8 mouse cellular contexts compared by ENCODE assay signal in the genomic region with DNA sequence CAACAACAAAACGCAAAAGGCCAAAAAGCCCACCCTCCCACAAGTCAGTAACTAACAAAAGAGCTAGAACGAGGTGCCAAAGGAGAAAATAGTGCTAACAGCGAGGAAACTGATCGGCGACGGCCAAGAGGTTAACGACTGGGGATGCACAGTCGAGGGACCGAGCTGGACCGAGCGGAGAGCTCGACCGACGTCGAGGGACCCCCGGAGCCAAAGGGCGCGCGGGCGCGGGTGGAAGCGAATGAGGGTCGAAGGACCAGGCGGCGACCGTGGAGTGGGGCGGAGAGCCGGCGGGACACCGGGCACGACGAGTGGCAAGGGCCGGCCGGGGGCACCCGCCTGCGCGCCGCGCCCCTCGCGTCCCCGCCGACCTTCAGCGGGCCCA. TPM values are rescaled to one million over a fixed set of nuclear protein-coding genes. Genes with fewer than 3 reads are reported as not detected.
DNase-seq lines count a peak whose midpoint lies in the region; ATAC-seq and TF ChIP-seq lines count a peak whose summit lies in the region.

No protein-coding gene starts in this region.

- ATAC-seq in kidney, postnatal 0 days (replicated peaks; ENCODE audit: low FRiP score, low read depth), result peak; percentile 35
- no peak for ATAC-seq in hindbrain, embryonic 13.5 days (ENCODE audit: low FRiP score)
- peak; percentile 63; the same call in 1 of the 2 replicates for ATAC-seq in midbrain, embryonic 12.5 days (ENCODE audit: low FRiP score, low read depth)

- peak overlapping the region; percentile 89 for H3K4me2 ChIP-seq in kidney, postnatal 0 days (ENCODE audit: low read length)
- peak overlapping the region; percentile 70 for H3K4me2 ChIP-seq in hindbrain, embryonic 13.5 days
- H3K4me2 ChIP-seq in midbrain, embryonic 12.5 days (replicated peaks), result peak overlapping the region; percentile 59

- peaks cover 11% of the 10 kb centered on the region; the same call in 1 of the 2 replicates for H3K4me1 ChIP-seq in kidney, postnatal 0 days (replicated peaks; ENCODE audit: insufficient read depth, low read length)
- peaks cover 18% of the 10 kb centered on the region for H3K4me1 ChIP-seq in hindbrain, embryonic 13.5 days (replicated peaks)
- H3K4me1 ChIP-seq in midbrain, embryonic 12.5 days, result peaks cover 7% of the 10 kb centered on the region; the same call in 1 of the 2 replicates

- TF ChIP-seq POLR2A in brain, embryonic 14.5 days (IDR thresholded peaks at IDR 0.05; ENCODE audit: borderline replicate concordance, extremely low read depth, insufficient read depth, insufficient read length, poor library complexity, severe bottlenecking), result no peak

- WGBS in kidney, postnatal 0 days, result under 1% methylated on average over 38 of the region's 44 CpGs
- 1% methylated on average over 35 of the region's 44 CpGs for WGBS in hindbrain, embryonic 13.5 days
- WGBS in midbrain, embryonic 12.5 days, result 0% methylated on average over 38 of the region's 44 CpGs

- H3K9ac ChIP-seq in kidney, postnatal 0 days (ENCODE audit: low read depth, low read length), result peak overlapping the region; percentile 96
- H3K9ac ChIP-seq in hindbrain, embryonic 13.5 days, result peak overlapping the region; percentile 93
- peak overlapping the region; percentile 92 for H3K9ac ChIP-seq in midbrain, embryonic 12.5 days (replicated peaks)

- DNase-seq in kidney, postnatal 0 days (ENCODE audit: low spot score), result peak; percentile 46
- no peak for DNase-seq in kidney, postnatal 10 days
- DNase-seq in brain, embryonic 14.5 days (ENCODE audit: low read depth), result peak; percentile 51
- DNase-seq in cerebellum, postnatal 14 days, result no peak
- DNase-seq in gastrocnemius, postnatal 10 days, result no peak
- no peak for DNase-seq in cerebellum, adult 8-10 months

- H3K27ac ChIP-seq in kidney, postnatal 0 days, result peak overlapping the region; percentile 77
- peak overlapping the region; percentile 87 for H3K27ac ChIP-seq in hindbrain, embryonic 13.5 days
- peak overlapping the region; percentile 90 for H3K27ac ChIP-seq in midbrain, embryonic 12.5 days (replicated peaks)

- no peaks in the 10 kb centered on the region for H3K27me3 ChIP-seq in kidney, postnatal 0 days (ENCODE audit: insufficient read depth, low read length)
- no peaks in the 10 kb centered on the region for H3K27me3 ChIP-seq in hindbrain, embryonic 13.5 days
- no peaks in the 10 kb centered on the region for H3K27me3 ChIP-seq in midbrain, embryonic 12.5 days

- peak overlapping the region; percentile 85 for H3K4me3 ChIP-seq in kidney, postnatal 0 days (replicated peaks; ENCODE audit: low read depth, low read length)
- H3K4me3 ChIP-seq in hindbrain, embryonic 13.5 days, result peak overlapping the region; percentile 93
- peak overlapping the region; percentile 94 for H3K4me3 ChIP-seq in midbrain, embryonic 12.5 days

- H3K36me3 ChIP-seq in kidney, postnatal 0 days (ENCODE audit: insufficient read depth, low read length), result 0 out of 2 replicates have a peak, but pooled peaks cover 1% of the 10 kb centered on the region
- H3K36me3 ChIP-seq in hindbrain, embryonic 13.5 days, result no peaks in the 10 kb centered on the region
- no peaks in the 10 kb centered on the region for H3K36me3 ChIP-seq in midbrain, embryonic 12.5 days

- no peaks in the 10 kb centered on the region for H3K9me3 ChIP-seq in kidney, postnatal 0 days (replicated peaks; ENCODE audit: low read length)
- no peaks in the 10 kb centered on the region for H3K9me3 ChIP-seq in hindbrain, embryonic 13.5 days
- no peaks in the 10 kb centered on the region for H3K9me3 ChIP-seq in midbrain, embryonic 12.5 days

- TF ChIP-seq CTCF in kidney, postnatal 0 days (IDR thresholded peaks at IDR 0.05; ENCODE audit: low read depth), result no peak
- TF ChIP-seq CTCF in brain, embryonic 14.5 days (IDR thresholded peaks at IDR 0.05; ENCODE audit: borderline replicate concordance, extremely low read depth, insufficient read depth, insufficient read length), result no peak

RNA-seq across cellular contexts. Expression of gene Fam135a, which starts 0.6 kb away (rescaled TPM):
- polyA plus RNA-seq in kidney, postnatal 0 days (2015; fragmentation: Nextera tagmentation; extraction: Ambion mirVana), result 21.8 and 22.5 TPM in 2 replicates
- polyA plus RNA-seq in brain, embryonic 14.5 days (2012; rRNA removed), result 41.3 and 49.5 TPM in 2 replicates
- 31.3 and 31.5 TPM in 2 replicates for polyA plus RNA-seq in hindbrain, embryonic 13.5 days (2015; fragmentation: Nextera tagmentation; extraction: Ambion mirVana)
- polyA plus RNA-seq in midbrain, embryonic 12.5 days (2016; fragmentation: Nextera tagmentation; extraction: Ambion mirVana), result 49.4 and 51.1 TPM in 2 replicates
- 10 to 100 TPM; 21.5 to 27.6 TPM for total RNA-seq in gastrocnemius, postnatal 10 days (2021)

Comparison
In these comparisons a context has a peak if more than half of its experiments do, and no peak if none do; other contexts are left out.
1. DNase-seq: peak in kidney, postnatal 0 days (single experiment) and brain, embryonic 14.5 days (single experiment); none in kidney, postnatal 10 days (single experiment), cerebellum, postnatal 14 days (0 of 2), gastrocnemius, postnatal 10 days (single experiment) and cerebellum, adult 8-10 months (single experiment).
2. Peak in every context shown above with its lines, with median percentiles within 50 percentile points of each other: H3K27ac ChIP-seq, H3K4me2 ChIP-seq, H3K4me3 ChIP-seq and H3K9ac ChIP-seq.